Mouse (Mus musculus): ENCODE measurements around the gene Ptpn12. TPM values are rescaled to one million over a fixed set of nuclear protein-coding genes. Genes with fewer than 3 reads are reported as not detected.

The Ptpn12 gene
- polyA plus RNA-seq, 1 experiment from 2014 or later: 24.2 TPM

GRCm38 (mm10) chr5:21049006-21049405 lies 6.7 kb downstream of the Ptpn12 start:
- peaks cover 7% of the 10 kb centered on the region for H3K4me1 ChIP-seq
- H3K4me2 ChIP-seq (replicated peaks): no peak overlapping the region
- no peaks in the 10 kb centered on the region for H3K36me3 ChIP-seq
- no peak overlapping the region for H3K4me3 ChIP-seq (replicated peaks)
- no peak overlapping the region for H3K27ac ChIP-seq (replicated peaks)
- no peak overlapping the region for H3K9ac ChIP-seq
- no peaks in the 10 kb centered on the region for H3K27me3 ChIP-seq
- H3K9me3 ChIP-seq (replicated peaks): no peaks in the 10 kb centered on the region
- WGBS: 69% methylated on average over 4 of the region's 4 CpGs
- ATAC-seq (ENCODE audit: insufficient number of reproducible peaks, low FRiP score, low TSS enrichment, low read depth): no peak

GRCm38 (mm10) chr5:21047114-21047513 lies 8.6 kb downstream of the Ptpn12 start:
- WGBS: 80% methylated on average over 4 of the region's 4 CpGs
- H3K9ac ChIP-seq: no peak overlapping the region
- peaks cover 3% of the 10 kb centered on the region; the same call in 1 of the 2 replicates for H3K4me1 ChIP-seq
- H3K27ac ChIP-seq (replicated peaks): no peak overlapping the region
- no peak for ATAC-seq (ENCODE audit: insufficient number of reproducible peaks, low FRiP score, low TSS enrichment, low read depth)
- H3K27me3 ChIP-seq: no peaks in the 10 kb centered on the region
- H3K9me3 ChIP-seq (replicated peaks): no peaks in the 10 kb centered on the region
- no peak overlapping the region for H3K4me3 ChIP-seq (replicated peaks)
- H3K4me2 ChIP-seq (replicated peaks): no peak overlapping the region
- no peaks in the 10 kb centered on the region for H3K36me3 ChIP-seq

GRCm38 (mm10) chr5:21046150-21047048 lies 9.3 kb downstream of the Ptpn12 start:
- no peak overlapping the region for H3K9ac ChIP-seq
- no peaks in the 10 kb centered on the region for H3K36me3 ChIP-seq
- peaks cover 3% of the 10 kb centered on the region; the same call in 1 of the 2 replicates for H3K4me1 ChIP-seq
- no peak for ATAC-seq (ENCODE audit: insufficient number of reproducible peaks, low FRiP score, low TSS enrichment, low read depth)
- H3K4me3 ChIP-seq (replicated peaks): no peak overlapping the region
- no peaks in the 10 kb centered on the region for H3K27me3 ChIP-seq
- H3K4me2 ChIP-seq (replicated peaks): no peak overlapping the region
- 79% methylated on average over 7 of the region's 7 CpGs for WGBS
- no peak overlapping the region for H3K27ac ChIP-seq (replicated peaks)
- no peaks in the 10 kb centered on the region for H3K9me3 ChIP-seq (replicated peaks)

- WGBS: 86% methylated on average over 2 of the region's 2 CpGs
- no peak overlapping the region for H3K9ac ChIP-seq
- no peak overlapping the region for H3K4me3 ChIP-seq (replicated peaks)
- H3K4me2 ChIP-seq (replicated peaks): no peak overlapping the region
- no peaks in the 10 kb centered on the region for H3K9me3 ChIP-seq (replicated peaks)
- no peak overlapping the region for H3K27ac ChIP-seq (replicated peaks)
- H3K36me3 ChIP-seq: no peaks in the 10 kb centered on the region
- H3K27me3 ChIP-seq: no peaks in the 10 kb centered on the region
- H3K4me1 ChIP-seq: peaks cover 3% of the 10 kb centered on the region; the same call in 1 of the 2 replicates
- ATAC-seq (ENCODE audit: insufficient number of reproducible peaks, low FRiP score, low TSS enrichment, low read depth): no peak
Measured at GRCm38 (mm10) chr5:21045462-21045861, 10.2 kb downstream of the Ptpn12 start.

- Histone ChIP-seq H3K4me1 (peaks cover 4% of the 10 kb centered on the region; the same call in 1 of the 2 replicates), H3K9me3 (replicated peaks) (no peaks in the 10 kb centered on the region), H3K4me2 (replicated peaks) (no peak overlapping the region), H3K9ac (no peak overlapping the region), H3K36me3 (no peaks in the 10 kb centered on the region), H3K27me3 (no peaks in the 10 kb centered on the region), H3K4me3 (replicated peaks) (no peak overlapping the region), H3K27ac (replicated peaks) (no peak overlapping the region)
- ATAC-seq (ENCODE audit: insufficient number of reproducible peaks, low FRiP score, low TSS enrichment, low read depth): no peak
- 87% methylated on average over 5 of the region's 5 CpGs for WGBS
Measured at GRCm38 (mm10) chr5:21038100-21038499, 17.6 kb downstream of the Ptpn12 start.

- peaks cover 6% of the 10 kb centered on the region; the same call in 1 of the 2 replicates for H3K4me1 ChIP-seq
- H3K27ac ChIP-seq (replicated peaks): no peak overlapping the region
Measured at GRCm38 (mm10) chr5:21035689-21036480, 19.8 kb downstream of the Ptpn12 start.

GRCm38 (mm10) chr5:21034388-21034966 lies 21.2 kb downstream of the Ptpn12 start:
- Histone ChIP-seq H3K4me3 (replicated peaks) (no peak overlapping the region), H3K27ac (replicated peaks) (no peak overlapping the region), H3K4me1 (peaks cover 6% of the 10 kb centered on the region; the same call in 1 of the 2 replicates), H3K27me3 (no peaks in the 10 kb centered on the region), H3K9me3 (replicated peaks) (no peaks in the 10 kb centered on the region), H3K4me2 (replicated peaks) (no peak overlapping the region), H3K9ac (no peak overlapping the region), H3K36me3 (no peaks in the 10 kb centered on the region)
- ATAC-seq (ENCODE audit: insufficient number of reproducible peaks, low FRiP score, low TSS enrichment, low read depth): no peak
- WGBS: 53% methylated on average over 6 of the region's 6 CpGs

More at GRCm38 (mm10) chr5:21035689-21036480, 19.8 kb downstream of the Ptpn12 start:
- no peak overlapping the region for H3K4me2 ChIP-seq (replicated peaks)
- no peak overlapping the region for H3K9ac ChIP-seq
- WGBS: 74% methylated on average over 7 of the region's 7 CpGs
- no peaks in the 10 kb centered on the region for H3K9me3 ChIP-seq (replicated peaks)
- H3K36me3 ChIP-seq: no peaks in the 10 kb centered on the region
- no peaks in the 10 kb centered on the region for H3K27me3 ChIP-seq
- H3K4me3 ChIP-seq (replicated peaks): no peak overlapping the region
- no peak for ATAC-seq (ENCODE audit: insufficient number of reproducible peaks, low FRiP score, low TSS enrichment, low read depth)

GRCm38 (mm10) chr5:21033382-21034056 lies 22.2 kb downstream of the Ptpn12 start:
- 63% methylated on average over 11 of the region's 11 CpGs for WGBS
- Histone ChIP-seq H3K27me3 (no peaks in the 10 kb centered on the region), H3K9me3 (replicated peaks) (no peaks in the 10 kb centered on the region), H3K36me3 (no peaks in the 10 kb centered on the region; the same call in 1 of the 2 replicates), H3K9ac (no peak overlapping the region), H3K27ac (replicated peaks) (0 out of 2 replicates have a peak overlapping the region, but pooled peaks have one; percentile 11), H3K4me3 (replicated peaks) (no peak overlapping the region), H3K4me1 (peaks cover 6% of the 10 kb centered on the region; the same call in 1 of the 2 replicates), H3K4me2 (replicated peaks) (no peak overlapping the region)
- ATAC-seq (ENCODE audit: insufficient number of reproducible peaks, low FRiP score, low TSS enrichment, low read depth): no peak

GRCm38 (mm10) chr5:21032626-21033025 lies 23.1 kb downstream of the Ptpn12 start:
- Histone ChIP-seq H3K9me3 (replicated peaks) (no peaks in the 10 kb centered on the region), H3K27me3 (no peaks in the 10 kb centered on the region), H3K4me1 (peaks cover 6% of the 10 kb centered on the region; the same call in 1 of the 2 replicates), H3K4me3 (replicated peaks) (no peak overlapping the region), H3K36me3 (peaks cover 3% of the 10 kb centered on the region; the same call in 1 of the 2 replicates), H3K9ac (no peak overlapping the region), H3K4me2 (replicated peaks) (no peak overlapping the region), H3K27ac (replicated peaks) (no peak overlapping the region)
- ATAC-seq (ENCODE audit: insufficient number of reproducible peaks, low FRiP score, low TSS enrichment, low read depth): no peak
- WGBS: 64% methylated on average over 3 of the region's 3 CpGs

- H3K4me3 ChIP-seq (replicated peaks): no peak overlapping the region
- H3K4me2 ChIP-seq (replicated peaks): no peak overlapping the region
- H3K27ac ChIP-seq (replicated peaks): no peak overlapping the region
- no peaks in the 10 kb centered on the region for H3K27me3 ChIP-seq
- no peak overlapping the region for H3K9ac ChIP-seq
- H3K4me1 ChIP-seq: peaks cover 6% of the 10 kb centered on the region; the same call in 1 of the 2 replicates
- peaks cover 3% of the 10 kb centered on the region; the same call in 1 of the 2 replicates for H3K36me3 ChIP-seq
- no peak for ATAC-seq (ENCODE audit: insufficient number of reproducible peaks, low FRiP score, low TSS enrichment, low read depth)
- no peaks in the 10 kb centered on the region for H3K9me3 ChIP-seq (replicated peaks)
Measured at GRCm38 (mm10) chr5:21030226-21030625, 25.5 kb downstream of the Ptpn12 start.

All from embryonic facial prominence, embryonic 15.5 days (tissue).